Mouse (Mus musculus) liver, embryonic 18 days (tissue): ENCODE data around the gene Acsl3. TPM values are rescaled to one million over a fixed set of nuclear protein-coding genes. Genes with fewer than 3 reads are reported as not detected.

ENCODE experiments used
- polyA plus RNA-seq: library from polyadenylated mRNA; depleted of rRNA; stranded (reverse); fragments of >200 nt; gene quantifications from 2 replicates; pipeline ENCODE4 v1.2.3, GENCODE M21; 2012; rRNA removed

Gene Acsl3
- polyA plus RNA-seq, result 11.2 and 12.8 TPM in 2 replicates

DNA sequence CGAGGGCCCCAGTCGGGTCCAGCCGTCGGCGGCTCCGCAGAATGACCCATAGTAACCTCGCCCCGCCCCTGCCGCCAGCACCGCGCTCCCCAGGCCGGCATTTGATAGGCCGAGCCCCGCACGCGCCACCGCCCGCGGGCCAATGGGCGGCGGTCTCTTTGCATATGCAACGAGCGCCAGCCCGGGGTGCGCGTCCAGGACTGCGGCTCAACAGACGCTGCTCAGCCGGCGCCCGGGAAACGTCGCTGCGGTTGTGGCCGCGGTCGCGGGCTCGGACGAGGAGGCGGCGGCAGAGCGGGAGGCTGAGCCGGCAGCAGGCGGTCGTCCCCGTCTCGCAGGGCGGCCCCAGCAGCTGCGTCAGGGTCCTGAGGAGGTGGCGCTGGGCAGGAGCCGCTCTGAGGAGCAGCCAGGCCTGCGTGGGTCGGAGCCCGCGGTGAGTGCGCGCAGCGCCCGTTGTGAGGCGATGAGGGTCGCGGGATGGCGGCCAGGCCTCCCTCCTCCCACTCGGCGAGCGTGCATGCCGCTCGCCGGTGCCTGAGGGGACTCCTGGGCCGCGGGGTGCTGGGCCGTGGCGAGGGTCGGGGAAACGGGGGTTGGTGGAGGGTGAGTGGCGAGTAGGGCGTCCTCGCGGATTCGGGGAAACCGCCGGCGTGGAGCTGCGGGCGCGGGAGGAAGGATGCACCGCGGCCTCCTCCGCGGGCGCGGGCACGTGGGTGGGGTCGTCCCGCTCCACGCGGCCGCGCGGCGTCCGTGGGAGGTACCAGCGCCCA is at the start of gene Acsl3, which contains the start of gene Utp14b:
Gene Acsl3 (plus strand): TSS at position 155 of the 770 bp plus-strand sequence.
Gene Utp14b (plus strand): TSS at position 368 of the 770 bp plus-strand sequence.

Other genes with a start within 250 kb of the Acsl3 start
- gene Farsb, start 168.9 kb upstream of the Acsl3 start, polyA plus RNA-seq, result 28.9 and 29.2 TPM in 2 replicates
- gene Mogat1, start 146.8 kb upstream of the Acsl3 start, polyA plus RNA-seq, result not detected in 2 replicates
- gene BC035947, start 145.7 kb upstream of the Acsl3 start, polyA plus RNA-seq, result not detected in 2 replicates
- 2.1 and 2.5 TPM in 2 replicates for gene Utp14b, start 213 bp downstream of the Acsl3 start, polyA plus RNA-seq
- 0.20 and 0.24 TPM in 2 replicates for gene Kcne4, start 158.9 kb downstream of the Acsl3 start, polyA plus RNA-seq